In genomic region chr2:102900230-102900721, GRCm38 (mm10) we compare ENCODE assay signal across 9 mouse cellular contexts. TPM values are rescaled to one million over a fixed set of nuclear protein-coding genes. Genes with fewer than 3 reads are reported as not detected.
DNase-seq lines count a peak whose midpoint lies in the region; ATAC-seq and TF ChIP-seq lines count a peak whose summit lies in the region.
"Had no signal": no experiment of that assay in that cellular context is flagged by ENCODE, and none has a peak within 500 bp of the region (broad histone marks: within the 10 kb centered on the region; RNA-seq: fewer than 3 reads in every experiment).

No protein-coding gene starts in this region.

- TF ChIP-seq EP300 in CH12.LX (IDR thresholded peaks at IDR 0.05; ENCODE audit: low read length): no peak

- TF ChIP-seq CTCF in CH12.LX (conservative IDR thresholded peaks at IDR 0.05 in 1 of 2, IDR thresholded peaks at IDR 0.05 in 1 of 2; ENCODE audit: low read depth in 2 of 2, low read length in 2 of 2): no peak

- H3K79me2 ChIP-seq in CH12.LX (replicated peaks; ENCODE audit: control insufficient read depth, extremely low read depth, insufficient read depth, poor library complexity, severe bottlenecking): peaks cover 54% of the 10 kb centered on the region

- H3K27me3 ChIP-seq in heart, embryonic 14.5 days (ENCODE audit: control insufficient read depth, insufficient read depth, low read length): no peaks in the 10 kb centered on the region
- H3K27me3 ChIP-seq in CH12.LX (replicated peaks): no peaks in the 10 kb centered on the region
- no peaks in the 10 kb centered on the region for H3K27me3 ChIP-seq in erythroblast, embryonic 14.5 days (ENCODE audit: control insufficient read depth)
- H3K27me3 ChIP-seq in liver, embryonic 12.5 days (replicated peaks): peaks cover 5% of the 10 kb centered on the region; the same call in 1 of the 2 replicates
- H3K27me3 ChIP-seq in midbrain, embryonic 11.5 days (ENCODE audit: control insufficient read depth, insufficient read depth, low read length): no peaks in the 10 kb centered on the region; the same call in 1 of the 2 replicates

- ATAC-seq in heart, embryonic 14.5 days (ENCODE audit: insufficient number of reproducible peaks, insufficient read depth, low FRiP score, low read depth): no peak
- peak; percentile 51 for ATAC-seq in liver, embryonic 12.5 days
- no peak for ATAC-seq in midbrain, embryonic 11.5 days (ENCODE audit: low FRiP score)

- 0 out of 2 replicates have a peak, but pooled peaks have one; percentile 32 for TF ChIP-seq POLR2A in CH12.LX (IDR thresholded peaks at IDR 0.05; ENCODE audit: low read depth, low read length)

- H3K4me1 ChIP-seq in heart, embryonic 14.5 days (ENCODE audit: control insufficient read depth in 2 of 2, insufficient read depth in 2 of 2, low read length in 2 of 2): peaks cover 15 to 33% of the 10 kb centered on the region in 2 experiments
- peaks cover 15 to 40% of the 10 kb centered on the region in 2 experiments for H3K4me1 ChIP-seq in CH12.LX (ENCODE audit: control insufficient read depth in 1 of 2, insufficient read depth in 2 of 2)
- H3K4me1 ChIP-seq in erythroblast, embryonic 14.5 days (ENCODE audit: control insufficient read depth): peaks cover 53% of the 10 kb centered on the region
- H3K4me1 ChIP-seq in liver, embryonic 12.5 days: peaks cover 55% of the 10 kb centered on the region
- peaks cover 2% of the 10 kb centered on the region; the same call in 1 of the 2 replicates for H3K4me1 ChIP-seq in midbrain, embryonic 11.5 days (ENCODE audit: control insufficient read depth, insufficient read depth, low read length)

- dilution Hi-C loops in CH12.LX (cut with MboI; ENCODE audit: extremely low pct_ligation_motif_present, extremely low pct_unique_long_range_greater_than_20kb, low sequenced_read_pairs): no loop called here

- DNase-seq in heart, postnatal 25 days (ENCODE audit: low spot score): no peak
- DNase-seq in CH12.LX (ENCODE audit: extremely low read depth): no peak
- no peak for DNase-seq in embryo, embryonic 9.5 days (ENCODE audit: extremely low spot score)
- DNase-seq in layer of hippocampus, postnatal 10 days (ENCODE audit: low spot score in 2 of 2): no peak
- no peak for DNase-seq in midbrain, embryonic 11.5 days (ENCODE audit: low spot score, missing footprints)
- DNase-seq: kidney, adult 9 months had no signal

- H3K27ac ChIP-seq in heart, embryonic 14.5 days (replicated peaks in 1 of 2; ENCODE audit: control insufficient read depth in 1 of 2, insufficient read depth in 1 of 2, low read depth in 2 of 2, low read length in 2 of 2): peak overlapping the region; percentile 83 to 87; a peak in 3 of 4 replicates
- H3K27ac ChIP-seq in CH12.LX (ENCODE audit: insufficient read depth, low read depth): peak overlapping the region; percentile 66
- peak overlapping the region; percentile 82 for H3K27ac ChIP-seq in liver, embryonic 12.5 days
- H3K27ac ChIP-seq in midbrain, embryonic 11.5 days (ENCODE audit: low read depth, low read length): no peak overlapping the region

- H3K9ac ChIP-seq in heart, embryonic 14.5 days (ENCODE audit: low read length): peak overlapping the region; percentile 82
- peak overlapping the region; percentile 80 for H3K9ac ChIP-seq in CH12.LX (ENCODE audit: insufficient read depth, low read depth)
- H3K9ac ChIP-seq in liver, embryonic 12.5 days: peak overlapping the region; percentile 75
- no peak overlapping the region for H3K9ac ChIP-seq in midbrain, embryonic 11.5 days (ENCODE audit: low read length)

- H3K9me3 ChIP-seq in heart, embryonic 14.5 days (ENCODE audit: control insufficient read depth, low read length): no peaks in the 10 kb centered on the region
- no peaks in the 10 kb centered on the region for H3K9me3 ChIP-seq in CH12.LX (replicated peaks; ENCODE audit: low read length)
- no peaks in the 10 kb centered on the region for H3K9me3 ChIP-seq in erythroblast, embryonic 14.5 days (ENCODE audit: control insufficient read depth, low read length)
- no peaks in the 10 kb centered on the region for H3K9me3 ChIP-seq in liver, embryonic 12.5 days (replicated peaks)
- no peaks in the 10 kb centered on the region for H3K9me3 ChIP-seq in midbrain, embryonic 11.5 days (ENCODE audit: control insufficient read depth, low read length)

- H3K36me3 ChIP-seq in heart, embryonic 14.5 days (ENCODE audit: control insufficient read depth, insufficient read depth, low read length): no peaks in the 10 kb centered on the region
- H3K36me3 ChIP-seq in CH12.LX (replicated peaks in 1 of 2; ENCODE audit: control insufficient read depth in 1 of 2, insufficient read depth in 1 of 2, low read length in 1 of 2): peaks cover 3 to 21% of the 10 kb centered on the region in 2 experiments
- H3K36me3 ChIP-seq in erythroblast, embryonic 14.5 days (ENCODE audit: control insufficient read depth): no peaks in the 10 kb centered on the region
- H3K36me3 ChIP-seq in liver, embryonic 12.5 days: no peaks in the 10 kb centered on the region
- no peaks in the 10 kb centered on the region for H3K36me3 ChIP-seq in midbrain, embryonic 11.5 days (ENCODE audit: control insufficient read depth, insufficient read depth, low read length)

- no peak for TF ChIP-seq RAD21 in CH12.LX (IDR thresholded peaks at IDR 0.05; ENCODE audit: low read depth, low read length)

- intact Hi-C loops in heart, postnatal 25 days (cut with DNase I): loop anchor here (5.0 to 10.0 kb wide), 2 partner anchors 48 to 95 kb away; no protein-coding TSS in a partner anchor

- WGBS in heart, embryonic 14.5 days: 27% methylated on average over 7 of the region's 7 CpGs
- WGBS in liver, embryonic 12.5 days (ENCODE audit: insufficient replicate concordance): 13% methylated on average over 7 of the region's 7 CpGs
- 57% methylated on average over 7 of the region's 7 CpGs for WGBS in midbrain, embryonic 11.5 days

- H3K4me2 ChIP-seq in heart, embryonic 14.5 days (ENCODE audit: low read length): peak overlapping the region; percentile 83
- H3K4me2 ChIP-seq in CH12.LX (ENCODE audit: insufficient read depth, low read depth, poor library complexity, severe bottlenecking): peak overlapping the region; percentile 31
- peak overlapping the region; percentile 88 for H3K4me2 ChIP-seq in liver, embryonic 12.5 days
- H3K4me2 ChIP-seq in midbrain, embryonic 11.5 days: no peak overlapping the region

- H3K4me3 ChIP-seq in heart, embryonic 14.5 days (ENCODE audit: control insufficient read depth in 1 of 2, insufficient read depth in 1 of 2, low read depth in 1 of 2, low read length in 2 of 2): peak overlapping the region; percentile 68 to 86
- H3K4me3 ChIP-seq in CH12.LX (replicated peaks in 1 of 3; ENCODE audit: low read depth in 2 of 3, low read length in 2 of 3, poor library complexity in 1 of 3): peak overlapping the region; percentile 65 to 97 (median 83)
- H3K4me3 ChIP-seq in erythroblast, embryonic 14.5 days (replicated peaks): peak overlapping the region; percentile 80
- H3K4me3 ChIP-seq in liver, embryonic 12.5 days: peak overlapping the region; percentile 69
- H3K4me3 ChIP-seq in midbrain, embryonic 11.5 days (ENCODE audit: low read depth, low read length): no peak overlapping the region

- in situ Hi-C loops in CH12.LX (cut with MboI; ENCODE audit: low pct_ligation_motif_present, low pct_unique_long_range_greater_than_20kb, low sequenced_read_pairs): no loop called here

TF ChIP-seq in CH12.LX, 34 proteins besides CTCF, POLR2A, EP300 and RAD21:
- no peak for TF ChIP-seq KAT2A (IDR thresholded peaks at IDR 0.05; ENCODE audit: insufficient replicate concordance, low read length)
- 0 out of 2 replicates have a peak, but pooled peaks have one; percentile 13 for TF ChIP-seq BHLHE40 (IDR thresholded peaks at IDR 0.05; ENCODE audit: low read depth, low read length)
- 0 out of 2 replicates have a peak, but pooled peaks have one; percentile 11 for TF ChIP-seq MEF2A (IDR thresholded peaks at IDR 0.05; ENCODE audit: borderline replicate concordance, low read depth, low read length)
- peak; percentile 31; the same call in 1 of the 2 replicates for TF ChIP-seq TCF12 (IDR thresholded peaks at IDR 0.05; ENCODE audit: low read depth, low read length)
- no peak for TF ChIP-seq UBTF (IDR thresholded peaks at IDR 0.05; ENCODE audit: low read depth, low read length)
- 0 out of 2 replicates have a peak, but pooled peaks have one; percentile 4 for TF ChIP-seq MYC (IDR thresholded peaks at IDR 0.05; ENCODE audit: low read depth, low read length)
- TF ChIP-seq ELF1 (IDR thresholded peaks at IDR 0.05; ENCODE audit: low read depth, low read length): no peak
- TF ChIP-seq USF2 (conservative IDR thresholded peaks at IDR 0.05; ENCODE audit: low read depth, low read length): no peak
- TF ChIP-seq SIN3A (IDR thresholded peaks at IDR 0.05; ENCODE audit: low read length): peak; percentile 15; the same call in 1 of the 2 replicates
- no peak for TF ChIP-seq TBP (conservative IDR thresholded peaks at IDR 0.05; ENCODE audit: low read depth, low read length)
- peak; percentile 78 for TF ChIP-seq CHD1 (IDR thresholded peaks at IDR 0.05; ENCODE audit: low read depth, low read length)
- no peak for TF ChIP-seq RCOR1 (conservative IDR thresholded peaks at IDR 0.05; ENCODE audit: low read depth, low read length)
- TF ChIP-seq ZC3H11A (IDR thresholded peaks at IDR 0.05; ENCODE audit: low read depth, low read length): no peak
- TF ChIP-seq ZMIZ1 (IDR thresholded peaks at IDR 0.05; ENCODE audit: low read depth, low read length): 0 out of 2 replicates have a peak, but pooled peaks have one; percentile 39
- TF ChIP-seq NRF1 (IDR thresholded peaks at IDR 0.05; ENCODE audit: low read depth, low read length): no peak

RNA-seq across cellular contexts. Expression of gene Cd44, which starts 1.2 kb away (rescaled TPM):
- 22.9 and 24.3 TPM in 2 replicates for polyA plus RNA-seq in heart, embryonic 14.5 days (2014; fragmentation: Nextera tagmentation; extraction: Ambion mirVana)
- total RNA-seq in heart, postnatal 25 days (2021): 10 to 100 TPM in 1 of 2 experiments, 1 to 10 TPM in 1; 9.9 to 11.6 TPM
- 122 and 153 TPM in 2 replicates for total RNA-seq in CH12.LX (2012; rRNA removed)
- total RNA-seq in CH12.LX (2014; rRNA removed): 93.3 and 112 TPM in 2 replicates
- 95.3 and 102 TPM in 2 replicates for polyA plus RNA-seq in CH12.LX (2012; ENCODE audit: insufficient read length, low read depth)
- 0.08 and 0.09 TPM in 2 replicates for polyA plus RNA-seq in erythroblast, embryonic 14.5 days (2012)
- 17.8 and 18.6 TPM in 2 replicates for polyA plus RNA-seq in liver, embryonic 12.5 days (2016; fragmentation: Nextera tagmentation; extraction: Ambion mirVana)
- total RNA-seq in layer of hippocampus, postnatal 10 days (2021): 10 to 100 TPM; 10.2 to 10.9 TPM
- 3.0 and 3.4 TPM in 2 replicates for polyA plus RNA-seq in midbrain, embryonic 11.5 days (2014; fragmentation: Nextera tagmentation; extraction: Ambion mirVana)
